Mouse (Mus musculus) heart, adult 18-20 months (tissue): ENCODE data around the gene Larp1b. TPM values are rescaled to one million over a fixed set of nuclear protein-coding genes. Genes with fewer than 3 reads are reported as not detected.
"Not testable (repeated sequence)": the region's sequence is repeated elsewhere in the genome, so short reads cannot be mapped to it uniquely, and the experiment has no call there.

Experiments
- DNase-seq, 2 experiments: peaks; one replicate each; pipeline ENCODE4 v3.0.0; 2021 to 2022; ENCODE audit warnings: mixed read lengths in 1 of 2
- long read RNA-seq, 2 experiments: library from polyadenylated mRNA; stranded (forward); transcript quantifications; one replicate each; pipeline ENCODE4 v2.0.0; 2021
- total RNA-seq, 2 experiments: library from RNA; stranded (reverse); gene quantifications; 2 replicates each; pipeline ENCODE4 v1.2.3; 2021

Gene Larp1b
- total RNA-seq: 10 to 100 TPM; 62.0 to 64.2 TPM
- long read RNA-seq, experiment 1, transcript Larp1b-202 (10 exons, 2,497 nt): major isoform, 23 of 59 reads
- long read RNA-seq, experiment 1, partial matches to known transcripts: 7 of 59 reads
- long read RNA-seq, experiment 1, other reads (novel, unspliced or antisense): 29 of 59 reads
- long read RNA-seq, experiment 2, transcript Larp1b-202 (10 exons, 2,497 nt): major isoform, 10 of 28 reads
- long read RNA-seq, experiment 2, partial matches to known transcripts: 3 of 28 reads
- long read RNA-seq, experiment 2, other reads (novel, unspliced or antisense): 15 of 28 reads

- DNase-seq: peak; percentile 99 to 100
Observed at GRCm38 (mm10) chr3:40949170-40949902, at the start of gene Larp1b. Gene Larp1b, plus strand, starts transcription at chr3:40949828.

- DNase-seq: not testable (repeated sequence)
Observed at GRCm38 (mm10) chr3:40902443-40902842, 47.2 kb upstream of the Larp1b start, which contains the start of gene 1700034I23Rik. Gene 1700034I23Rik, minus strand, starts transcription at chr3:40902543.

GRCm38 (mm10) chr3:40938189-40938588, 11.4 kb upstream of the Larp1b start:
- DNase-seq: no peak

- no peak for DNase-seq
Observed at GRCm38 (mm10) chr3:40938592-40938991, 11.0 kb upstream of the Larp1b start.

- no peak for DNase-seq
Observed at GRCm38 (mm10) chr3:40939019-40939418, 10.6 kb upstream of the Larp1b start.

- DNase-seq: peak; percentile 54 to 56
Observed at GRCm38 (mm10) chr3:40949903-40950600, 424 bp downstream of the Larp1b start.

GRCm38 (mm10) chr3:40950601-40951201, 1.1 kb downstream of the Larp1b start:
- peak; percentile 72 to 77 for DNase-seq

GRCm38 (mm10) chr3:40951365-40951764, 1.7 kb downstream of the Larp1b start:
- peak; percentile 4 to 43 for DNase-seq

GRCm38 (mm10) chr3:40952606-40953005, 3.0 kb downstream of the Larp1b start:
- DNase-seq: peak in 1 of 2 experiments; percentile 13

- no peak for DNase-seq
Observed at GRCm38 (mm10) chr3:40954792-40955191, 5.2 kb downstream of the Larp1b start.

- no peak for DNase-seq
Observed at GRCm38 (mm10) chr3:40958831-40959230, 9.2 kb downstream of the Larp1b start.

- no peak for DNase-seq
Observed at GRCm38 (mm10) chr3:40980758-40981157, 31.1 kb downstream of the Larp1b start.

GRCm38 (mm10) chr3:40987539-40987938, 37.9 kb downstream of the Larp1b start:
- no peak for DNase-seq

GRCm38 (mm10) chr3:40988722-40989121, 39.1 kb downstream of the Larp1b start:
- peak in 1 of 2 experiments; percentile 8 for DNase-seq

- no peak for DNase-seq
Observed at GRCm38 (mm10) chr3:40991541-40991940, 41.9 kb downstream of the Larp1b start.

- DNase-seq: no peak
Observed at GRCm38 (mm10) chr3:40995161-40995560, 45.5 kb downstream of the Larp1b start.

- no peak for DNase-seq
Observed at GRCm38 (mm10) chr3:41009315-41009714, 59.7 kb downstream of the Larp1b start.

- no peak for DNase-seq
Observed at GRCm38 (mm10) chr3:41009990-41010389, 60.4 kb downstream of the Larp1b start.

GRCm38 (mm10) chr3:41010701-41011100, 61.1 kb downstream of the Larp1b start:
- DNase-seq: no peak

GRCm38 (mm10) chr3:41012451-41012850, 62.8 kb downstream of the Larp1b start:
- no peak for DNase-seq

- DNase-seq: no peak
Observed at GRCm38 (mm10) chr3:41014946-41015345, 65.3 kb downstream of the Larp1b start.

GRCm38 (mm10) chr3:41018022-41018608, 68.5 kb downstream of the Larp1b start:
- no peak for DNase-seq
